9 mouse cellular contexts compared by ENCODE assay signal in genomic region chr10:28955138-28955537, GRCm38 (mm10). TPM values are rescaled to one million over a fixed set of nuclear protein-coding genes. Genes with fewer than 3 reads are reported as not detected.
A peak's percentile ranks its signal among the peaks of the same experiment; 100 is the strongest.
DNase-seq lines count a peak whose midpoint lies in the region; ATAC-seq and TF ChIP-seq lines count a peak whose summit lies in the region.
"Had no signal": no experiment of that assay in that cellular context is flagged by ENCODE, and none has a peak within 500 bp of the region (broad histone marks: within the 10 kb centered on the region; RNA-seq: fewer than 3 reads in every experiment).

No protein-coding gene starts in this region.

- TF ChIP-seq POLR2A in kidney, adult 2 months (IDR thresholded peaks at IDR 0.05; ENCODE audit: low read depth, low read length) = no peak

- H3K36me3 ChIP-seq in kidney, adult 2 months (ENCODE audit: control insufficient read depth, insufficient read depth, low read length) = no peaks in the 10 kb centered on the region
- H3K36me3 ChIP-seq in midbrain, embryonic 16.5 days (ENCODE audit: control insufficient read depth, insufficient read depth, low read length) = no peaks in the 10 kb centered on the region

- no peaks in the 10 kb centered on the region for H3K9me3 ChIP-seq in midbrain, embryonic 16.5 days (replicated peaks; ENCODE audit: control insufficient read depth, low read length, poor library complexity, severe bottlenecking)

- no peaks in the 10 kb centered on the region for H3K4me1 ChIP-seq in kidney, adult 2 months (ENCODE audit: control insufficient read depth, insufficient read depth, low read length)
- no peaks in the 10 kb centered on the region for H3K4me1 ChIP-seq in midbrain, embryonic 16.5 days (ENCODE audit: control insufficient read depth, insufficient read depth, low read length)

- intact Hi-C loops in left cerebral cortex, postnatal 25 days (cut with DNase I) = no loop called here

- no peaks in the 10 kb centered on the region for H3K27me3 ChIP-seq in kidney, adult 2 months (replicated peaks; ENCODE audit: control insufficient read depth, insufficient read depth, low read length)
- no peaks in the 10 kb centered on the region for H3K27me3 ChIP-seq in midbrain, embryonic 16.5 days (ENCODE audit: control insufficient read depth, insufficient read depth, low read depth, low read length)

- H3K27ac ChIP-seq in kidney, adult 2 months (ENCODE audit: insufficient read depth, low read depth, low read length) = no peak overlapping the region
- H3K27ac ChIP-seq in midbrain, embryonic 16.5 days (ENCODE audit: low read length) = no peak overlapping the region

- peak; percentile 57 for TF ChIP-seq CTCF in kidney, adult 2 months (conservative IDR thresholded peaks at IDR 0.05; ENCODE audit: insufficient read depth, insufficient read length, low read depth, low read length)

- no peak overlapping the region for H3K4me3 ChIP-seq in kidney, adult 2 months (ENCODE audit: insufficient read depth, low read depth, low read length)
- H3K4me3 ChIP-seq in midbrain, embryonic 16.5 days (ENCODE audit: low read depth, low read length) = no peak overlapping the region
- H3K4me3 ChIP-seq: erythroblast, embryonic 14.5 days had no signal

- H3K4me2 ChIP-seq in midbrain, embryonic 16.5 days (ENCODE audit: low read length) = no peak overlapping the region

- no peak overlapping the region for H3K9ac ChIP-seq in midbrain, embryonic 16.5 days (ENCODE audit: low read depth, low read length)

- 46% methylated on average over 4 of the region's 4 CpGs for WGBS in kidney, adult 2 months
- WGBS in midbrain, embryonic 16.5 days = 52% methylated on average over 4 of the region's 4 CpGs

- DNase-seq in kidney, adult 2 months = peak; percentile 46
- no peak for DNase-seq in kidney, adult 11 months
- peak; percentile 38 for DNase-seq in adrenal gland, postnatal 25 days
- peak; percentile 38 for DNase-seq in embryo, embryonic 9.5 days (ENCODE audit: extremely low spot score)
- peak; percentile 69 for DNase-seq in induced T-regulatory cell, adult 2 months (ENCODE audit: low read depth)
- DNase-seq in left cerebral cortex, postnatal 25 days (ENCODE audit: low spot score in 2 of 2) = peak; percentile 70 to 72
- peak; percentile 62 for DNase-seq in thymus, postnatal 0 days (ENCODE audit: low spot score)

- peak; percentile 78; the same call in 1 of the 2 replicates for ATAC-seq in midbrain, embryonic 16.5 days

RNA-seq across cellular contexts. Expression of gene 2310057J18Rik, which starts 31.0 kb away (rescaled TPM):
- polyA plus RNA-seq in kidney, adult 2 months (2012; rRNA removed) = not detected in 2 replicates
- total RNA-seq in adrenal gland, postnatal 25 days (2021) = not detected in 2 replicates
- total RNA-seq in left cerebral cortex, postnatal 25 days (2021) = not detected
- not detected in 2 replicates for polyA plus RNA-seq in midbrain, embryonic 16.5 days (2015; fragmentation: Nextera tagmentation; extraction: Ambion mirVana)
- not detected in 2 replicates for polyA plus RNA-seq in thymus, postnatal 0 days (2015; fragmentation: Nextera tagmentation; extraction: Ambion mirVana)
- polyA plus RNA-seq: erythroblast, embryonic 14.5 days had no signal
